Mouse (Mus musculus) embryo, embryonic 10 days (tissue): ENCODE data around the gene Dido1.

Source experiments
- DNase-seq: peaks from one replicate; pipeline ENCODE4 v3.0.0-alpha.2; 2015; ENCODE audit warnings: low spot score

Gene Dido1

GRCm38 (mm10) chr2:180709923-180710272, at the start of gene Dido1, which contains the start of gene Gid8:
Dido1 (minus strand) TSS chr2:180709999.
Gid8 (plus strand) TSS chr2:180710117.
- DNase-seq = peak; percentile 99

GRCm38 (mm10) chr2:180758513-180759263, 48.9 kb upstream of the Dido1 start:
- peak; percentile 58 for DNase-seq

GRCm38 (mm10) chr2:180756786-180757185, 47.0 kb upstream of the Dido1 start:
- DNase-seq = peak; percentile 72

GRCm38 (mm10) chr2:180755896-180756295, 46.1 kb upstream of the Dido1 start:
- peak; percentile 90 for DNase-seq

GRCm38 (mm10) chr2:180754976-180755688, 45.3 kb upstream of the Dido1 start:
- DNase-seq = no peak

- no peak for DNase-seq
These were observed 39.1 kb upstream of the Dido1 start for GRCm38 (mm10) chr2:180748904-180749303.

- DNase-seq = no peak
These were observed 36.9 kb upstream of the Dido1 start for GRCm38 (mm10) chr2:180746569-180747192.

GRCm38 (mm10) chr2:180745248-180745927, 35.6 kb upstream of the Dido1 start:
- peak; percentile 90 for DNase-seq

GRCm38 (mm10) chr2:180743321-180743720, 33.5 kb upstream of the Dido1 start:
- DNase-seq = no peak

GRCm38 (mm10) chr2:180742820-180743219, 33.0 kb upstream of the Dido1 start:
- DNase-seq = no peak

GRCm38 (mm10) chr2:180741421-180741820, 31.6 kb upstream of the Dido1 start:
- no peak for DNase-seq

- no peak for DNase-seq
These were observed 30.6 kb upstream of the Dido1 start for GRCm38 (mm10) chr2:180740349-180740748.

GRCm38 (mm10) chr2:180737984-180738383, 28.2 kb upstream of the Dido1 start:
- no peak for DNase-seq

- no peak for DNase-seq
These were observed 25.4 kb upstream of the Dido1 start for GRCm38 (mm10) chr2:180735232-180735631.

- no peak for DNase-seq
These were observed 22.2 kb upstream of the Dido1 start for GRCm38 (mm10) chr2:180731984-180732383.

GRCm38 (mm10) chr2:180731036-180731435, 21.2 kb upstream of the Dido1 start:
- DNase-seq = no peak

GRCm38 (mm10) chr2:180727613-180728021, 17.8 kb upstream of the Dido1 start:
- no peak for DNase-seq

GRCm38 (mm10) chr2:180726658-180727442, 17.1 kb upstream of the Dido1 start:
- no peak for DNase-seq

- no peak for DNase-seq
These were observed 16.2 kb upstream of the Dido1 start for GRCm38 (mm10) chr2:180725856-180726629.

- DNase-seq = no peak
These were observed 15.6 kb upstream of the Dido1 start for GRCm38 (mm10) chr2:180725414-180725778.
